Mouse (Mus musculus): ENCODE measurements at regions not wholly inside any gene's neighbourhood (a gene's known extent, or its start where the extent isn't known, plus 50 kb on each side); places are given as distances from the start of the nearest gene placed in this dataset.

GRCm38 (mm10) chr1:142605224-142605623, 1035.2 kb upstream of the B3galt2 start:
- intact Hi-C loops (cut with DNase I): no loop called here

GRCm38 (mm10) chr1:142606082-142606481, 1034.4 kb upstream of the B3galt2 start:
- intact Hi-C loops (cut with DNase I): no loop called here

GRCm38 (mm10) chr1:142621464-142621863, 1019.0 kb upstream of the B3galt2 start:
- intact Hi-C loops (cut with DNase I): no loop called here

- intact Hi-C loops (cut with DNase I): no loop called here
These were observed 1016.2 kb upstream of the B3galt2 start for GRCm38 (mm10) chr1:142624303-142624702.

- intact Hi-C loops (cut with DNase I): no loop called here
These were observed 985.2 kb upstream of the B3galt2 start for GRCm38 (mm10) chr1:142655289-142655688.

- intact Hi-C loops (cut with DNase I): no loop called here
These were observed 975.2 kb upstream of the B3galt2 start for GRCm38 (mm10) chr1:142665262-142665661.

- intact Hi-C loops (cut with DNase I): no loop called here
These were observed 960.5 kb upstream of the B3galt2 start for GRCm38 (mm10) chr1:142679917-142680316.

- intact Hi-C loops (cut with DNase I): no loop called here
These were observed 951.6 kb upstream of the B3galt2 start for GRCm38 (mm10) chr1:142688828-142689227.

GRCm38 (mm10) chr1:142695179-142695578, 945.3 kb upstream of the B3galt2 start:
- intact Hi-C loops (cut with DNase I): no loop called here

GRCm38 (mm10) chr1:142708263-142708662, 932.2 kb upstream of the B3galt2 start:
- intact Hi-C loops (cut with DNase I): no loop called here

GRCm38 (mm10) chr1:142730259-142730658, 910.2 kb upstream of the B3galt2 start:
- intact Hi-C loops (cut with DNase I): no loop called here

GRCm38 (mm10) chr1:142734108-142734507, 906.4 kb upstream of the B3galt2 start:
- intact Hi-C loops (cut with DNase I): no loop called here

- intact Hi-C loops (cut with DNase I): no loop called here
These were observed 902.1 kb upstream of the B3galt2 start for GRCm38 (mm10) chr1:142738376-142738775.

- intact Hi-C loops (cut with DNase I): loop anchor here (5.0 kb wide), 1 partner anchor 780 kb away; no protein-coding TSS in a partner anchor
These were observed 898.2 kb upstream of the B3galt2 start for GRCm38 (mm10) chr1:142742307-142742706.

- intact Hi-C loops (cut with DNase I): no loop called here
These were observed 869.5 kb upstream of the B3galt2 start for GRCm38 (mm10) chr1:142771010-142771409.

Measured in adrenal gland (tissue).